Mouse (Mus musculus): ENCODE measurements around the gene Prss22. TPM values are rescaled to one million over a fixed set of nuclear protein-coding genes. Genes with fewer than 3 reads are reported as not detected.
"Not testable (repeated sequence)": the region's sequence is repeated elsewhere in the genome, so short reads cannot be mapped to it uniquely, and the experiment has no call there.

Gene Prss22
- polyA plus RNA-seq, 1 experiment from 2014 or later: 1.6 TPM

GRCm38 (mm10) chr17:23968780-23969179 lies 29.1 kb downstream of the Prss22 start:
- Histone ChIP-seq H3K36me3 (no peaks in the 10 kb centered on the region), H3K9me3 (no peaks in the 10 kb centered on the region), H3K27ac (no peak overlapping the region), H3K4me2 (no peak overlapping the region), H3K9ac (no peak overlapping the region), H3K4me3 (no peak overlapping the region), H3K4me1 (peaks cover 7% of the 10 kb centered on the region; the same call in 1 of the 2 replicates), H3K27me3 (no peaks in the 10 kb centered on the region)
- 47% methylated on average over 2 of the region's 2 CpGs for WGBS
- ATAC-seq (ENCODE audit: borderline replicate concordance, extremely low read depth, low FRiP score, low TSS enrichment): no peak

GRCm38 (mm10) chr17:23966658-23967401 lies 31.1 kb downstream of the Prss22 start:
- Histone ChIP-seq H3K4me3 (no peak overlapping the region), H3K27me3 (no peaks in the 10 kb centered on the region), H3K4me1 (peaks cover 7% of the 10 kb centered on the region; the same call in 1 of the 2 replicates), H3K36me3 (no peaks in the 10 kb centered on the region), H3K9me3 (no peaks in the 10 kb centered on the region), H3K9ac (no peak overlapping the region), H3K4me2 (no peak overlapping the region), H3K27ac (no peak overlapping the region)
- WGBS: 76% methylated on average over 10 of the region's 10 CpGs
- ATAC-seq (ENCODE audit: borderline replicate concordance, extremely low read depth, low FRiP score, low TSS enrichment): no peak

DNA sequence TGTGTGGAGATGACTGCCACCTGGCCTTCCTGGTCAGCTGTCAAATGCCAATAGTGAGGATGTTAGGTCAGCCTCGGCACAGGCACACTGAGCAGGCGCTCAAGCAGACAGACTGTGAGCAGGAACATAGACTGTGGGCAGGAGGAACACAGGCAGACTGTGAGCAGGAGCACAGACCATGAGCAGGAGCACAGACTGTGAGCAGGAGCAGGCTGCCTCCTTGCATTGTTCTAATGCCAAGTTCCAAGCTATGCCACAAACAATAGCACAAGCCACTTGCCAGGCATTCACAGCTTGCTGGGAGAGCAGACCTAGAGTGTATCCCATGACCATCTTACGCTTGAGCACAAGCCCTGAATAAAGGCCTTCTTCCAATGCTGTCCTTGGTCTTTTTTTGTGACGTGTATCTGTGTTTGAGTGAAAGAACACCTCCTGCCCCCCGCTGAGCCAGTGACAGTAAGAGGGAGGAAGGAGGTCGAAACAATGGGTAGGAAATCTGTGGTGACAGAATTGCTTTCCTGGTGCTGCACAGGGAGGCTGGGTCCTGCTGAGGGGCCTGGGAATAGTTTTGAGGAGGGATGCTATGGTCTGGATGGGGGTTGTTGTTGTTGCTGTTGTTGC lies 32.0 kb downstream of the Prss22 start:
- ATAC-seq (ENCODE audit: borderline replicate concordance, extremely low read depth, low FRiP score, low TSS enrichment): no peak
- H3K4me3 ChIP-seq: no peak overlapping the region
- no peak overlapping the region for H3K4me2 ChIP-seq
- H3K27ac ChIP-seq: no peak overlapping the region
- H3K4me1 ChIP-seq: peaks cover 7% of the 10 kb centered on the region; the same call in 1 of the 2 replicates
- no peak overlapping the region for H3K9ac ChIP-seq
- H3K27me3 ChIP-seq: no peaks in the 10 kb centered on the region
- 31% methylated on average over 6 of the region's 6 CpGs for WGBS
- no peaks in the 10 kb centered on the region for H3K36me3 ChIP-seq
- H3K9me3 ChIP-seq: no peaks in the 10 kb centered on the region

DNA sequence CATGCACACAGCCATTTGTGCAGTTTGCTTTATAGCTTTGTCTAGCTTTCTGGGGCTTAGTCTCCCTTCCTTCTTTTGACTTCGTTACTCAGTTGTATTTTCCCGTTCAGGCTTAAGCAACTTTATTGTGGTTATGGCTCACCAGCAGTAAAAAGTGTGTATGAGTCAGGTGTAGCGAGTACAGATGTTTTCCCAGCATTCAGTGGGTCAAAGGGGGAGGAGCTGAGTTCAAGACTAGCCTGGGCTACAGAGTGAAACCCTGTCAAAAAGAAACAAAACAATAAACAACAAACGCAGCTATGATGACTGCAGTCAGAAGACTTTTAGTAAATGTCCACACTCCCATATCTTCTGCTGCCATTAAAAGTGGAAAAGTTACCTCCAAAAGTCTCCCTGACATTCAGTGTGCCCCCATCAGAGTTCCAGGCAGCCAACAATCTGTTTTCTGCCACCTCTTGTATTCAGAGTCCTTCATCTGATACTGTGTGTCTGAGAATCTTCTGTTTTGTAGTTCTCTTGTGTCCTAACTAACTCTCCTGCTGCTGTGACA lies 36.3 kb downstream of the Prss22 start:
- no peaks in the 10 kb centered on the region for H3K27me3 ChIP-seq
- no peaks in the 10 kb centered on the region for H3K36me3 ChIP-seq
- H3K27ac ChIP-seq: no peak overlapping the region
- H3K4me1 ChIP-seq: peaks cover 7% of the 10 kb centered on the region; the same call in 1 of the 2 replicates
- 69% methylated on average over 4 of the region's 4 CpGs for WGBS
- no peak overlapping the region for H3K9ac ChIP-seq
- no peak overlapping the region for H3K4me3 ChIP-seq
- H3K9me3 ChIP-seq: no peaks in the 10 kb centered on the region
- ATAC-seq (ENCODE audit: borderline replicate concordance, extremely low read depth, low FRiP score, low TSS enrichment): no peak
- H3K4me2 ChIP-seq: no peak overlapping the region

GRCm38 (mm10) chr17:23960084-23960738 lies 37.7 kb downstream of the Prss22 start:
- 38% methylated on average over 3 of the region's 3 CpGs for WGBS
- Histone ChIP-seq H3K27me3 (no peaks in the 10 kb centered on the region), H3K9ac (no peak overlapping the region), H3K27ac (no peak overlapping the region), H3K36me3 (no peaks in the 10 kb centered on the region), H3K4me2 (no peak overlapping the region), H3K4me3 (no peak overlapping the region), H3K4me1 (no peaks in the 10 kb centered on the region), H3K9me3 (no peaks in the 10 kb centered on the region)
- ATAC-seq (ENCODE audit: borderline replicate concordance, extremely low read depth, low FRiP score, low TSS enrichment): peak; percentile 92; the same call in 1 of the 2 replicates

- Histone ChIP-seq H3K9me3 (no peaks in the 10 kb centered on the region), H3K4me3 (no peak within 1 kb of the TSS), H3K9ac (no peak within 1 kb of the TSS), H3K4me2 (no peak within 1 kb of the TSS), H3K27ac (no peak within 1 kb of the TSS), H3K36me3 (no peaks in the 10 kb centered on the region), H3K4me1 (no peaks in the 10 kb centered on the region), H3K27me3 (no peaks in the 10 kb centered on the region)
- 73% methylated on average over 5 of the region's 5 CpGs for WGBS
- ATAC-seq (ENCODE audit: borderline replicate concordance, extremely low read depth, low FRiP score, low TSS enrichment): no peak
Observed at GRCm38 (mm10) chr17:23955174-23955573, 42.7 kb downstream of the Prss22 start, which contains the start of gene Sbpl. Sbpl (minus strand) TSS chr17:23955274.

GRCm38 (mm10) chr17:23950828-23951227 lies 47.1 kb downstream of the Prss22 start:
- 64% methylated on average over 4 of the region's 4 CpGs for WGBS
- not testable (repeated sequence) for H3K36me3 ChIP-seq; H3K4me3 ChIP-seq; H3K9ac ChIP-seq; H3K27ac ChIP-seq; H3K9me3 ChIP-seq; H3K4me1 ChIP-seq; H3K4me2 ChIP-seq; ATAC-seq (ENCODE audit: borderline replicate concordance, extremely low read depth, low FRiP score, low TSS enrichment); H3K27me3 ChIP-seq

DNA sequence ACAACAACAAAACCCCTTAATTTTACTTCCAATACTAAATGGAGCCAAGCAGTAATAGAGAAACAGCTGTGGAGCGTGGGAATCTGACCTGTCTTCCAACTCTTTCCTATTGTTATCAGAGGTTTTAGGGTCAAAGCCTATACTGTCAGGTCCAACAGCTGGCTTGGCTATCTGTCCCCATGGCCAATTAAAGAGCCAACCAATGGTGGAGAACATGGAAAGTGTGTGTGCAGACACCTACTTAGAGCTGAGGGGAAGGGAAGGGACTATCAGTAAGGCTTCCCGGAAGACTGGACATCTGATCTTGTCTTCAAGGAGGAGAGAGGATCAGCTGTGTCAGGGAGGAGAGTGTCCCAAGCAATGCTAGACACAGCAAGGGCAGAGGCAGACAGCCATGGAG lies 48.8 kb downstream of the Prss22 start:
- Histone ChIP-seq H3K4me2 (no peak overlapping the region), H3K27ac (no peak overlapping the region), H3K4me1 (no peaks in the 10 kb centered on the region), H3K27me3 (no peaks in the 10 kb centered on the region), H3K36me3 (no peaks in the 10 kb centered on the region), H3K9ac (no peak overlapping the region), H3K9me3 (no peaks in the 10 kb centered on the region), H3K4me3 (no peak overlapping the region)
- WGBS: 64% methylated on average over 2 of the region's 2 CpGs
- no peak for ATAC-seq (ENCODE audit: borderline replicate concordance, extremely low read depth, low FRiP score, low TSS enrichment)

- not testable (repeated sequence) for H3K27me3 ChIP-seq; H3K36me3 ChIP-seq; ATAC-seq (ENCODE audit: borderline replicate concordance, extremely low read depth, low FRiP score, low TSS enrichment); H3K4me1 ChIP-seq; H3K27ac ChIP-seq; H3K9me3 ChIP-seq; H3K4me2 ChIP-seq; H3K9ac ChIP-seq; H3K4me3 ChIP-seq
- WGBS: 68% methylated on average over 4 of the region's 4 CpGs
Observed at GRCm38 (mm10) chr17:23947486-23947885, 50.4 kb downstream of the Prss22 start.

Small RNAs within 50 kb of the gene (microRNA-seq; reads per million reads assigned to microRNA genes)
- not detected for gene Gm27700

Other genes with a start within 250 kb of the Prss22 start
- gene Flywch1, start 226.5 kb downstream of the Prss22 start, polyA plus RNA-seq (2015; fragmentation: Nextera tagmentation; extraction: Ambion mirVana): 70.5 TPM in 2 replicates
- gene Flywch2, start 212.0 kb downstream of the Prss22 start, polyA plus RNA-seq (2015; fragmentation: Nextera tagmentation; extraction: Ambion mirVana): 28.4 and 29.1 TPM in 2 replicates
- 416 and 431 TPM in 2 replicates for gene Srrm2, start 207.6 kb downstream of the Prss22 start, polyA plus RNA-seq (2015; fragmentation: Nextera tagmentation; extraction: Ambion mirVana)
- gene Elob, start 169.0 kb downstream of the Prss22 start, polyA plus RNA-seq (2015; fragmentation: Nextera tagmentation; extraction: Ambion mirVana): 927 and 1,006 TPM in 2 replicates
- gene Prss33, start 162.0 kb downstream of the Prss22 start, polyA plus RNA-seq (2015; fragmentation: Nextera tagmentation; extraction: Ambion mirVana): 0.12 TPM in 1 of 2 replicates, not detected in the other
- not detected in 2 replicates for gene Prss32, start 154.2 kb downstream of the Prss22 start, polyA plus RNA-seq (2015; fragmentation: Nextera tagmentation; extraction: Ambion mirVana)
- gene Prss41, start 153.9 kb downstream of the Prss22 start, polyA plus RNA-seq (2015; fragmentation: Nextera tagmentation; extraction: Ambion mirVana): 1.1 and 1.3 TPM in 2 replicates
- gene Prss21, start 130.0 kb downstream of the Prss22 start, polyA plus RNA-seq (2015; fragmentation: Nextera tagmentation; extraction: Ambion mirVana): not detected in 2 replicates
- gene Dcpp1, start 117.2 kb downstream of the Prss22 start, polyA plus RNA-seq (2015; fragmentation: Nextera tagmentation; extraction: Ambion mirVana): 0.71 TPM in 1 of 2 replicates, not detected in the other
- not detected in 2 replicates for gene Dcpp2, start 117.2 kb downstream of the Prss22 start, polyA plus RNA-seq (2015; fragmentation: Nextera tagmentation; extraction: Ambion mirVana)
- gene Dcpp3, start 80.6 kb downstream of the Prss22 start, polyA plus RNA-seq (2015; fragmentation: Nextera tagmentation; extraction: Ambion mirVana): 1.8 and 2.0 TPM in 2 replicates
- gene Sbp, start 56.4 kb downstream of the Prss22 start, polyA plus RNA-seq (2015; fragmentation: Nextera tagmentation; extraction: Ambion mirVana): not detected in 2 replicates
- gene Sbpl, start 42.8 kb downstream of the Prss22 start, polyA plus RNA-seq (2015; fragmentation: Nextera tagmentation; extraction: Ambion mirVana): not detected in 2 replicates
- gene Prss30, start 17.5 kb downstream of the Prss22 start, polyA plus RNA-seq (2015; fragmentation: Nextera tagmentation; extraction: Ambion mirVana): 0.10 and 0.20 TPM in 2 replicates
- 0.39 TPM in 1 of 2 replicates, not detected in the other for gene Prss27, start 40.0 kb upstream of the Prss22 start, polyA plus RNA-seq (2015; fragmentation: Nextera tagmentation; extraction: Ambion mirVana)
- gene Kctd5, start 75.4 kb upstream of the Prss22 start, polyA plus RNA-seq (2015; fragmentation: Nextera tagmentation; extraction: Ambion mirVana): 68.1 and 69.0 TPM in 2 replicates
- 30.3 and 34.5 TPM in 2 replicates for gene Pdpk1, start 152.8 kb upstream of the Prss22 start, polyA plus RNA-seq (2015; fragmentation: Nextera tagmentation; extraction: Ambion mirVana)
- 33.2 and 34.5 TPM in 2 replicates for gene Amdhd2, start 165.7 kb upstream of the Prss22 start, polyA plus RNA-seq (2015; fragmentation: Nextera tagmentation; extraction: Ambion mirVana)
- 447 and 455 TPM in 2 replicates for gene Atp6v0c, start 171.6 kb upstream of the Prss22 start, polyA plus RNA-seq (2015; fragmentation: Nextera tagmentation; extraction: Ambion mirVana)
- 4.7 and 5.4 TPM in 2 replicates for gene Tbc1d24, start 207.5 kb upstream of the Prss22 start, polyA plus RNA-seq (2015; fragmentation: Nextera tagmentation; extraction: Ambion mirVana)
- 6.1 and 6.7 TPM in 2 replicates for gene Ntn3, start 211.4 kb upstream of the Prss22 start, polyA plus RNA-seq (2015; fragmentation: Nextera tagmentation; extraction: Ambion mirVana)
- 11.5 and 12.4 TPM in 2 replicates for gene Tedc2, start 222.8 kb upstream of the Prss22 start, polyA plus RNA-seq (2015; fragmentation: Nextera tagmentation; extraction: Ambion mirVana)